Mouse (Mus musculus): ENCODE results near the gene Orc5. TPM values are rescaled to one million over a fixed set of nuclear protein-coding genes. Genes with fewer than 3 reads are reported as not detected.

The Orc5 gene
- polyA plus RNA-seq (2012; rRNA removed) = 4.3 and 7.2 TPM in 2 replicates

- peak; percentile 97 for TF ChIP-seq POLR2A (IDR thresholded peaks at IDR 0.05; ENCODE audit: control insufficient read depth, low read depth, low read length)
- TF ChIP-seq CTCF (IDR thresholded peaks at IDR 0.05; ENCODE audit: control insufficient read depth, insufficient read depth, insufficient replicate concordance, low read depth, low read length) = no peak
- H3K36me3 ChIP-seq (ENCODE audit: control insufficient read depth, insufficient read depth, low read length) = no peaks in the 10 kb centered on the region; the same call in 1 of the 2 replicates
- H3K4me3 ChIP-seq (ENCODE audit: control insufficient read depth, low read depth, low read length) = peak within 1 kb of the TSS; percentile 98
- H3K27me3 ChIP-seq (ENCODE audit: control insufficient read depth, insufficient read depth, low read length) = no peaks in the 10 kb centered on the region
- H3K27ac ChIP-seq (ENCODE audit: control insufficient read depth, insufficient read depth, low read depth, low read length) = peak within 1 kb of the TSS; percentile 95
- peaks cover 8% of the 10 kb centered on the region for H3K4me1 ChIP-seq (ENCODE audit: control insufficient read depth, insufficient read depth, low read length)
These were observed at the start of gene Orc5 for GRCm38 (mm10) chr5:22550033-22550551. Orc5 (minus strand) TSS chr5:22550429.

GRCm38 (mm10) chr5:22596981-22597380, 46.8 kb upstream of the Orc5 start:
- no peaks in the 10 kb centered on the region for H3K27me3 ChIP-seq (ENCODE audit: control insufficient read depth, insufficient read depth, low read length)
- no peaks in the 10 kb centered on the region for H3K36me3 ChIP-seq (ENCODE audit: control insufficient read depth, insufficient read depth, low read length)
- H3K4me3 ChIP-seq (ENCODE audit: control insufficient read depth, low read depth, low read length) = no peak overlapping the region
- TF ChIP-seq CTCF (IDR thresholded peaks at IDR 0.05; ENCODE audit: control insufficient read depth, insufficient read depth, insufficient replicate concordance, low read depth, low read length) (no peak), POLR2A (IDR thresholded peaks at IDR 0.05; ENCODE audit: control insufficient read depth, low read depth, low read length) (no peak)
- H3K27ac ChIP-seq (ENCODE audit: control insufficient read depth, insufficient read depth, low read depth, low read length) = no peak overlapping the region
- no peaks in the 10 kb centered on the region for H3K4me1 ChIP-seq (ENCODE audit: control insufficient read depth, insufficient read depth, low read length)

GRCm38 (mm10) chr5:22589370-22589966, 39.2 kb upstream of the Orc5 start:
- Histone ChIP-seq H3K4me3 (ENCODE audit: control insufficient read depth, low read depth, low read length) (no peak overlapping the region), H3K27ac (ENCODE audit: control insufficient read depth, insufficient read depth, low read depth, low read length) (no peak overlapping the region), H3K4me1 (ENCODE audit: control insufficient read depth, insufficient read depth, low read length) (no peaks in the 10 kb centered on the region), H3K36me3 (ENCODE audit: control insufficient read depth, insufficient read depth, low read length) (no peaks in the 10 kb centered on the region), H3K27me3 (ENCODE audit: control insufficient read depth, insufficient read depth, low read length) (no peaks in the 10 kb centered on the region)
- TF ChIP-seq POLR2A (IDR thresholded peaks at IDR 0.05; ENCODE audit: control insufficient read depth, low read depth, low read length) (no peak), CTCF (IDR thresholded peaks at IDR 0.05; ENCODE audit: control insufficient read depth, insufficient read depth, insufficient replicate concordance, low read depth, low read length) (no peak)

GRCm38 (mm10) chr5:22587492-22587891, 37.3 kb upstream of the Orc5 start:
- no peak for TF ChIP-seq CTCF (IDR thresholded peaks at IDR 0.05; ENCODE audit: control insufficient read depth, insufficient read depth, insufficient replicate concordance, low read depth, low read length)
- TF ChIP-seq POLR2A (IDR thresholded peaks at IDR 0.05; ENCODE audit: control insufficient read depth, low read depth, low read length) = no peak
- no peaks in the 10 kb centered on the region for H3K27me3 ChIP-seq (ENCODE audit: control insufficient read depth, insufficient read depth, low read length)
- no peak overlapping the region for H3K27ac ChIP-seq (ENCODE audit: control insufficient read depth, insufficient read depth, low read depth, low read length)
- H3K4me3 ChIP-seq (ENCODE audit: control insufficient read depth, low read depth, low read length) = no peak overlapping the region
- H3K4me1 ChIP-seq (ENCODE audit: control insufficient read depth, insufficient read depth, low read length) = no peaks in the 10 kb centered on the region
- no peaks in the 10 kb centered on the region for H3K36me3 ChIP-seq (ENCODE audit: control insufficient read depth, insufficient read depth, low read length)

DNA sequence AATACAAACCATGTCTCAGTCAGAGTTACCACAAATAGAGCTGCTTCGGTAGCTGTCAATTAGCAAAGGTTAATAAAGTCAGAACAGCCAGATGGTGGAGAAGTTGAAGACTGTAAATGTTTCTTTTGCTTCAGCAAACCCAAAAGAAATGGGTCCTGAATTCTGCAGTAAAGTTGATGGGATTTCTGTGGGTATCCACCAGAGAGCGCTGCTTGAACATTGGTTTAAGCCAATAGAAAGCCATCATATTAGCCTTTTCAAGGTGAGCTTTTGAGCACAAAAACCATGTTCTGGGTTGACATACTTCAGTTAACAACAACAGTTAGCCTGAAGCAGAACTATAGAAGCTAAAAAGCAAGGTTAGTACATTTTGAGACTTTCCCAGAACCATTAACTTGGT, 34.3 kb upstream of the Orc5 start:
- Histone ChIP-seq H3K4me3 (ENCODE audit: control insufficient read depth, low read depth, low read length) (no peak overlapping the region), H3K4me1 (ENCODE audit: control insufficient read depth, insufficient read depth, low read length) (no peaks in the 10 kb centered on the region), H3K27me3 (ENCODE audit: control insufficient read depth, insufficient read depth, low read length) (no peaks in the 10 kb centered on the region), H3K27ac (ENCODE audit: control insufficient read depth, insufficient read depth, low read depth, low read length) (no peak overlapping the region), H3K36me3 (ENCODE audit: control insufficient read depth, insufficient read depth, low read length) (no peaks in the 10 kb centered on the region)
- TF ChIP-seq POLR2A (IDR thresholded peaks at IDR 0.05; ENCODE audit: control insufficient read depth, low read depth, low read length) = no peak

DNA sequence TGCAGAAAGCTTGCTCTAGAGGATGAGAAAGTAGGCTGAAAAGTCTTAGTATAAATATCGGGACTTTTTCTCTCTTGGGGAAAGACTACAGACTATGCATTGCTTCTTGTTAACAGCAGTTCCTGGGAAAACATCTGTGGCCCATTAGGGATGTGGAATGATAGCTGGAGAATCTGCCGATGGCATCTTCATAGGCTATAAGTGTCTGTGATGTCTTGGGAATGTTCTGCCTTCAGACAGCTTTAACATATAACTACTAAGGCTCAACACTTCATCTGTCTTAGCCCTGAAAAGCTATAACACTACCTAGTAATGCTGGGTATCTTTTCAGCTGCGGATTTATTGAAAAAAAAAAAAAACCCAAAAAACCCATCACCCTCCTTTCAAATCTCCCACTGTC, 27.8 kb upstream of the Orc5 start:
- TF ChIP-seq CTCF (IDR thresholded peaks at IDR 0.05; ENCODE audit: control insufficient read depth, insufficient read depth, insufficient replicate concordance, low read depth, low read length) (no peak), POLR2A (IDR thresholded peaks at IDR 0.05; ENCODE audit: control insufficient read depth, low read depth, low read length) (no peak)
- no peak overlapping the region for H3K27ac ChIP-seq (ENCODE audit: control insufficient read depth, insufficient read depth, low read depth, low read length)
- no peaks in the 10 kb centered on the region for H3K27me3 ChIP-seq (ENCODE audit: control insufficient read depth, insufficient read depth, low read length)
- H3K36me3 ChIP-seq (ENCODE audit: control insufficient read depth, insufficient read depth, low read length) = no peaks in the 10 kb centered on the region
- no peak overlapping the region for H3K4me3 ChIP-seq (ENCODE audit: control insufficient read depth, low read depth, low read length)
- H3K4me1 ChIP-seq (ENCODE audit: control insufficient read depth, insufficient read depth, low read length) = no peaks in the 10 kb centered on the region

DNA sequence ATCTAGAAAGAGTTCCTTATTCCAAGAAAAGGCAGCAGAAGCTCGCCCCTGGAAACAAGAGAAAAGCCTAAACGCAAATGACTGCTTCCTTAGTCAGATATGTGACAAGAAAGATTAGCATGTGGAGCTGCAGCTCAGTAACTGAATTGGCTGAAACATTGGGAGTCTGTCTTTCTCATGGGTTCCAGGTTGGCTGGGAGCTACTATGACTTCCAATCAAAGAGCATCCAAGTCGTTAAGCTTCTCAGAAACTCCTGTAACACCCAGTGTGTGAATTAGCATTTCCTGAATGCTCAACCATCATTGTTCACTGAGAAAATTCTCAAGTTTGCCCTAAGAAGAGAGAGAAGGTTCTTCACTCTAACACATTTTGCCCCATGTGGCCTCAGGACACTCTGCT, 24.5 kb upstream of the Orc5 start:
- Histone ChIP-seq H3K36me3 (ENCODE audit: control insufficient read depth, insufficient read depth, low read length) (no peaks in the 10 kb centered on the region), H3K27me3 (ENCODE audit: control insufficient read depth, insufficient read depth, low read length) (no peaks in the 10 kb centered on the region), H3K4me1 (ENCODE audit: control insufficient read depth, insufficient read depth, low read length) (no peaks in the 10 kb centered on the region), H3K27ac (ENCODE audit: control insufficient read depth, insufficient read depth, low read depth, low read length) (no peak overlapping the region), H3K4me3 (ENCODE audit: control insufficient read depth, low read depth, low read length) (no peak overlapping the region)
- no peak for TF ChIP-seq POLR2A (IDR thresholded peaks at IDR 0.05; ENCODE audit: control insufficient read depth, low read depth, low read length)
- TF ChIP-seq CTCF (IDR thresholded peaks at IDR 0.05; ENCODE audit: control insufficient read depth, insufficient read depth, insufficient replicate concordance, low read depth, low read length) = no peak
